Mouse (Mus musculus) spleen, adult 2 months (tissue): Measurements from ENCODE around the gene Gm28230.

Experiments
- CTCF ChIP-seq: fragments of 200-500 bp; IDR thresholded peaks from 2 replicates; pipeline ENCODE4 v1.5.1; 2011; ENCODE audit warnings: mild to moderate bottlenecking, inconsistent platforms; ENCODE audit not compliant: insufficient read depth, insufficient read length, insufficient replicate concordance; ENCODE audit errors: extremely low read depth
- POLR2A ChIP-seq: fragments of 200-500 bp; IDR thresholded peaks from 2 replicates; pipeline ENCODE4 v1.6.1; 2011; ENCODE audit warnings: low read depth, low read length, inconsistent platforms

GRCm38 (mm10) chr2:74685059-74685603 is 41.4 kb upstream of the Gm28230 start:
- no peak for TF ChIP-seq CTCF
- TF ChIP-seq POLR2A = no peak
